Mouse (Mus musculus): ENCODE measurements at regions not wholly inside any gene's neighbourhood (a gene's known extent, or its start where the extent isn't known, plus 50 kb on each side); places are given as distances from the start of the nearest gene placed in this dataset.

DNA sequence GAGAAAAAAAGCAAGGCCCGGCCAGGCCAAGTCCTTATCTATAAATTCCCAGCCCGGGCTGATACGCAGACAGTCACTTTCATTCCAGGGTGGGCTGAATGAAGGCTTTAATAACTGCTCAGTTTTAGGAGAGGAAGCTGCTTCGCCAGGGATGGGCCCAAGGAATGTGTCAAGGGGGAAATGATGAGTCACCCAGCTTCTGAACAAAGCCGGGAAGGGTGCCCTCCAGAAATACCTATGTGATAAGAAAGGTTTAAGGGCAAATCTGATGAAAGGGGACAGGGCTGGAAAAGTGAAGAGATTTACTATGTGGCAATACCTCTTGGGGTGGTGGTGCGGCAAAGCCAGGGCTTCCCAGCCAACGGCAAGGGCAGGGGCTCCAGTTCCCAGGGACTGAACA is 145.6 kb downstream of the Samd5 start:
- TF ChIP-seq CTCF (IDR thresholded peaks at IDR 0.05; ENCODE audit: control insufficient read depth, insufficient read depth, insufficient read length) (no peak), MYOD1 (IDR thresholded peaks at IDR 0.05; ENCODE audit: control insufficient read depth, insufficient read length, low read depth) (no peak), MYOG (IDR thresholded peaks at IDR 0.05; ENCODE audit: control insufficient read depth, extremely low read depth, insufficient read length) (no peak), USF1 (IDR thresholded peaks at IDR 0.05; ENCODE audit: low read depth) (no peak), MAX (IDR thresholded peaks at IDR 0.05) (no peak), FOSL1 (IDR thresholded peaks at IDR 0.05; ENCODE audit: insufficient read depth, low read length, poor library complexity, severe bottlenecking) (no peak)

Data from C2C12 (cell line).